Mouse (Mus musculus): ENCODE data around the gene Supt6. TPM values are rescaled to one million over a fixed set of nuclear protein-coding genes. Genes with fewer than 3 reads are reported as not detected.
A peak's percentile ranks its signal among the peaks of the same experiment; 100 is the strongest.

Gene Supt6
- polyA plus RNA-seq, 1 experiment from 2014 or later = 79.5 TPM

DNA sequence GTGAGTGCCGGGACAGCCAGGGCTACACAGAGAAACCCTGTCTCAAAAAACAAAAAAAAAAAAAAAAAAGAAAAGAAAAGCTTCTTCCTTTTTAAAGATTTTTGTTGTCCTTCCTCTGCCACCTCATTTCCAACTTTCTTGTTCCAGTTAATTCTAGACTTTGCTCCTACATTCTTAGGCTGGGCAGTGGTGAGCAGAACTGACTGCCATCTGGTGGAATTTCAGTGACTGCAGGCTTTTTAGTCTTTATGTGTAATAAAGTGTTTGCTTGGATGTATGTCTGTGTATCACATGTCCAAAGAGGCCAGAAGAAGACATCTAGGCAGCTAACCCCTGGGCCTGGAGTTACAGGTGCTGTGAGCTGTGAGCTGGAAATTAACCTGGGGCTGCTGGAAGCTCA is 10.8 kb upstream of the Supt6 start:
- no peak overlapping the region for H3K27ac ChIP-seq
- H3K4me3 ChIP-seq (ENCODE audit: inconsistent target) = no peak overlapping the region
- H3K36me3 ChIP-seq (ENCODE audit: inconsistent target) = peaks cover 23% of the 10 kb centered on the region; the same call in 1 of the 2 replicates
- peaks cover 5% of the 10 kb centered on the region; the same call in 1 of the 2 replicates for H3K79me2 ChIP-seq (ENCODE audit: inconsistent target)
- no CpG with 5 or more reads among the region's 1 CpGs for WGBS (ENCODE audit: missing documents)

DNA sequence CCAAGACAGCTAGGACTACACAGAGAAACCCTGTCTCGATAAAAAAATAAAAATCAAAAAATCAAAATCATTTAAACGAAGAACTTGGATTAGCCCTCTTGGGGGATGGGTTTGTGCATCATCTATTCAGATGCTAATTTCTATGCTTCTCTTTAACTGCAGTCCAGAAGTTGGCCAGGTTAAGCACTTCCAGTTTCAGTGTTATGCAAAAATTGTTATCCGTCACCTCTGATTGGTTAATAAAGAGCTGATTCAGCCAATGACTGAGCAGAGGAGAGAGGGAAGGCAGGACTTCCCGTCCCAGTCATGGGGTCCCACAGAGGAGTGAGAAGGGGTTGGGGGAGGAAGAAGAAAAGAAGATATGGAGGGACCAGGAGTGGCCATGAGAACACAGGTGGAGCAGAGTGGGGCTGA is 1.9 kb upstream of the Supt6 start:
- no peak overlapping the region for H3K27ac ChIP-seq
- 55% methylated on average over 4 of the region's 4 CpGs for WGBS (ENCODE audit: missing documents)

DNA sequence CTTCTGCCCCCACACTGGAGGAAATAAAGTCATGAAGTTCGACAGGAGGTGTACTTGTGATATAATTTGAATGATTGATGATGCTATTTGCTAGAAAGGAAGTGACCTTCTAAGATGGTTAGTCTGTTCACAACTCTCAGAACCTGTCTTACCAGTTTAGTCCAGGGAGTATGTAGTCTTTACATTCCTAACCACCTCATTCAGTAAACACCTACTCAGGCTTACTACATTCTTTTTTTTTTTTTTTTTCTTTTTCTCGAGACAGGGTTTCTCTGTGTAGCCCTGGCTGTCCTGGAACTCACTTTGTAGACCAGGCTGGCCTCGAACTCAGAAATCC is 1.2 kb upstream of the Supt6 start:
- WGBS (ENCODE audit: missing documents) = 14% methylated on average over 1 of the region's 3 CpGs
- H3K79me2 ChIP-seq (ENCODE audit: inconsistent target) = peaks cover 88% of the 10 kb centered on the region
- no peak overlapping the region for H3K27ac ChIP-seq
- peaks cover 11% of the 10 kb centered on the region for H3K36me3 ChIP-seq (ENCODE audit: inconsistent target)
- peak overlapping the region; percentile 100; the same call in 1 of the 2 replicates for H3K4me3 ChIP-seq (ENCODE audit: inconsistent target)

More for the DNA sequence above, 1.9 kb upstream of the Supt6 start:
- Histone ChIP-seq H3K36me3 (ENCODE audit: inconsistent target) (peaks cover 17% of the 10 kb centered on the region), H3K79me2 (ENCODE audit: inconsistent target) (peaks cover 85% of the 10 kb centered on the region), H3K4me3 (ENCODE audit: inconsistent target) (no peak overlapping the region)

DNA sequence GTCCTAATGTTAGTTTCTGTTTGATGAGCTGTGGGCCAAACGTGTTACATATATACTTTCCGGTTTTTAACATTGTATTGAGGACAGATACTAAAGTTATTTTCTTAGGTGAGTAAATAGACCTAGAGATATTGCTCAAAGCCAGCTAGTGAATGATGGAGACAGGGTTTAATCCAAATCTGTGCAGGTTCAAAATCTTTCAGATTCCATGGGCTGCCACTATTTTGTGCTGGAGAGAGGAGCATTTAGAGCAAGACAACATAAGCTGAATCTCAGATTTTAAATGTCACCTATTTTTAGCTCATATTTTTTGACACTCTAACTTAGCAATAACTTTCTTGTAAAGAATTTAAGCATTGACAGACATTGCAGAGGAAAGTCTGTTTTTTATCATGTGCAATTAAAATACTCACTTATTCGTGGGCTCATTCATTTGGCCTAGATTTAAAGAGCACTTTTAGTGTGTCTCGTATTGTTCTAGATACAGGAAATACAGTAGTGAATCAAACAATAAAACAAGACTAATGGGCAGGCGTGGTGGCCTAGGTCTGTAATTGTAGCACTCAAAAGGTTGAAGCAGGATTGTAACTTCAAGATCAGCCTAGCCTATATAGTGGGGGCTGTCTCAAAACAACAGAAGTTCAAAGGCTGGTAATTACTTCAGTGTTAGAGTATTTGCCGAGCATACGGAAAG is 678 bp upstream of the Supt6 start:
- 53% methylated on average over 7 of the region's 7 CpGs for WGBS (ENCODE audit: missing documents)
- peak overlapping the region; percentile 97 for H3K27ac ChIP-seq
- H3K36me3 ChIP-seq (ENCODE audit: inconsistent target) = peaks cover 7% of the 10 kb centered on the region

DNA sequence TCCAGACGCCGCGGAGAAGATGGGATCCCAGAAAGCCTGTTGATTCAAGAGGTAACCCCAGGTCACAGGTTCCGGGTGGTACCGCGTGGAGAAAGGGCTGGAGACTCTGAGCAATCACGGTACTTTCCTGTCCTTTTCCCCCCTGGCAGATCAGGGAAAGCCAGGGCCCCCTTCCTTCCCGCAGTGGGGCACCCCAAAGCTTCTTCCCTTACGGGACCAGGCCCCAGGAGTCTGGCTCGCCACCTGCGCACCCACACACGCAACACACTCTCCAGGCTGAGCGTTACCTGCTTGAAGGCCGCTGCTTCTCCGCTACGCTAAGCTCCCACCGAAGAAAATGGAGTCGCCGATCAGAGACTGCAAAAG is 543 bp downstream of the Supt6 start:
- Histone ChIP-seq H3K79me2 (ENCODE audit: inconsistent target) (peaks cover 94% of the 10 kb centered on the region), H3K36me3 (ENCODE audit: inconsistent target) (peaks cover 4% of the 10 kb centered on the region; the same call in 1 of the 2 replicates), H3K4me3 (ENCODE audit: inconsistent target) (peak overlapping the region; percentile 100), H3K27ac (peak overlapping the region; percentile 97)
- WGBS (ENCODE audit: missing documents) = under 1% methylated on average over 19 of the region's 19 CpGs

More for the DNA sequence above, 678 bp upstream of the Supt6 start:
- Histone ChIP-seq H3K4me3 (ENCODE audit: inconsistent target) (peak overlapping the region; percentile 100), H3K79me2 (ENCODE audit: inconsistent target) (peaks cover 93% of the 10 kb centered on the region)

DNA sequence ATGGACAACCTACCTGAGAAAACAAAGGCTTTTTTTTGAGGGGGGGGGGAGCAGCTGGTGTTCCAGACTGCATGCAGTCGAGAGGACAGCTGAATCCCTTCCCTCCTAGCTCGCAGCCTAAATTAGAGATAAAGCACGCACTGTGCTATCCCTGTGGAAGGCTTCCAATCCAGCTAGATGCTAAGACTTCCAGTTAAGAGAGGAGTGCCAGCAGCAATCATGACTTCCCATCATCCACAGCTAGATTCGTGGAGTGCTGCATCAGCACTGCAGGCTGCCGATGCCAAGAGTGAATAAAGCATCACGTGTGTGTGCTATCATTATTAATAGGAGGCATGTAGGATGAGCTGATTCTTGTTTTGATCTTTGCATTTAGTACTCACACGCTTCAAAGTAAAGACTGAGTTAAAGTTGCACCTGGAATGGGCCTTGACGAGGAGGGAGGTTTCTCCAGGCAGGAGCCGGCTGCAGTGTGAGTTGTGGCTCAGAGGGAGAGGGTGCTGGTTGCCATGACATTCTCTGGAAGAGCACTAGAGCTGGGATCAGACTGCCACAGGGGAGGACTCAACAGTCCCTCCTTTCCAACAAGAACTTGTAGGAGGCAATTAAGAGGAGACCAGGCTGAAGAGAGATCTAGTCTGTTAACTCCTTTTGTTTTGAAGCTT is 5.5 kb downstream of the Supt6 start:
- Histone ChIP-seq H3K4me3 (ENCODE audit: inconsistent target) (no peak overlapping the region), H3K36me3 (ENCODE audit: inconsistent target) (peaks cover 12% of the 10 kb centered on the region), H3K27ac (no peak overlapping the region), H3K79me2 (ENCODE audit: inconsistent target) (peaks cover 100% of the 10 kb centered on the region)
- 99% methylated on average over 7 of the region's 9 CpGs for WGBS (ENCODE audit: missing documents)

DNA sequence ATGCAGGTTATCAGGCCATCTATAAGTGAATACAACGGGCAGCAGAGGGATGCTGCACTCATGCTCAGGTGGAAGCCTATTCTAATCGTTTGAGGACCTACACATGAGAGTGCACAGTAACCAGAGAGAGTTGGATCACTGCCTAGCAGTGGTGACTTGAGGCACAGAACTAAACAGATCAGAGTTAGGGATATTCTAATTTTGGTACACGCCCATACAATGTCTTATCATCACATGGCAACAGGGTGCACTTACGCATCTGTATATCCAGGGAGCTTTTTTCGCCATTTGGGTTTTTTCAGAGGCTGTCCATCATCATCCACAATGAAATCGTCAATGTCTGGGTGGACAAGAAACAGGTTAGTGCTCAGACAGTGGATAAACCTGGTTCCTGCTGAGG is 14.3 kb downstream of the Supt6 start:
- Histone ChIP-seq H3K4me3 (ENCODE audit: inconsistent target) (no peak overlapping the region), H3K79me2 (ENCODE audit: inconsistent target) (peaks cover 34% of the 10 kb centered on the region), H3K36me3 (ENCODE audit: inconsistent target) (peaks cover 77% of the 10 kb centered on the region), H3K27ac (no peak overlapping the region)
- WGBS (ENCODE audit: missing documents) = 90% methylated on average over 6 of the region's 6 CpGs

DNA sequence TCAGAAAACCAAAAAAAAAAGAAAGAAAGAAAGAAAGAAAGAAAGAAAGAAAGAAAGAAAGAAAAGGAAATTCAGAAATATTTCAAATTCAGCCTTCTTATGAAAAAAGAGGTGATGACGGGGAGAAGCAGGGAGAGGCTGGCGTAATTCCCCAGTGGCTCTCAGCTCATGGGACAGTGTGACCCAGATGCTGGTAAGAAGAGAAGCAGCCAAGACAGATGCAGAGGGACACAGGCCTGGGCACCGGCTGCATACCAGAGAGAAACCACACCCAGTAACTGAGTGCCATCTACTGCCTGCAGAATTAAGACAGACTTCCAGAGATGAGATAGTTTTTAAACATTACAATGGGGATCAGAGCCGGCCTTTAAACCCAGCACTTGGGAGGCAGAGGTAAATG is 22.2 kb downstream of the Supt6 start:
- Histone ChIP-seq H3K36me3 (ENCODE audit: inconsistent target) (peaks cover 99% of the 10 kb centered on the region), H3K27ac (no peak overlapping the region), H3K4me3 (ENCODE audit: inconsistent target) (no peak overlapping the region), H3K79me2 (ENCODE audit: inconsistent target) (no peaks in the 10 kb centered on the region)
- 94% methylated on average over 2 of the region's 4 CpGs for WGBS (ENCODE audit: missing documents)

DNA sequence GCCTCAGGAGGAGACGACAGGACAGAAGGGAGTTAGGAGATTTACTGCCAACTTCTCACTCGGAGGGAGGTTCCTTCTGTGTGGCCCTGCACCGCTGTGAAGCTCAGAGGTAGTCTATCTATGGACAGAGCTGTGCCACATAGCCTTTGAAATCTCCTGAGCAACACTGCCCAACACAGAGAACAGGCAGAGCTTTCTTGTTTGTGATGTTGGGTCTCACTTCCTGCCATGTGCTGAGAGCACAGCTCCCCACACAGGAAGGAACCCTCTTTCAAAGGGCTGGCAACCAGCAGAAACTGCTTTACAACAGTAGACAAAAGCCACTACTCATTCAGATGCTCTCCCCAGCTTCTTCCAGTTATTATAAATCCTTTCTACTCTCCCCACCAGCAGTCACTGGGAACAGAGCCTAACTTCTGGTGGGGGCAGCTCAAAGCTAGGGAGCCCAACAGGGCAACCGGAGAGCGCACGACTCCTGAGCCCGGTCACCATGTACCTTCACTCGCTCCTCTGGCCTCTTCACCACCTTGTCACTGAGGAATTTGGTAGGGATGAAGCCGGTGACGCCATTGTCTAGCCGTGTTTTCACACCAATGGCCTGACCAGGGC is 30.0 kb downstream of the Supt6 start:
- Histone ChIP-seq H3K79me2 (ENCODE audit: inconsistent target) (no peaks in the 10 kb centered on the region), H3K27ac (no peak overlapping the region), H3K36me3 (ENCODE audit: inconsistent target) (peaks cover 80% of the 10 kb centered on the region), H3K4me3 (ENCODE audit: inconsistent target) (no peak overlapping the region)
- WGBS (ENCODE audit: missing documents) = 81% methylated on average over 11 of the region's 11 CpGs

DNA sequence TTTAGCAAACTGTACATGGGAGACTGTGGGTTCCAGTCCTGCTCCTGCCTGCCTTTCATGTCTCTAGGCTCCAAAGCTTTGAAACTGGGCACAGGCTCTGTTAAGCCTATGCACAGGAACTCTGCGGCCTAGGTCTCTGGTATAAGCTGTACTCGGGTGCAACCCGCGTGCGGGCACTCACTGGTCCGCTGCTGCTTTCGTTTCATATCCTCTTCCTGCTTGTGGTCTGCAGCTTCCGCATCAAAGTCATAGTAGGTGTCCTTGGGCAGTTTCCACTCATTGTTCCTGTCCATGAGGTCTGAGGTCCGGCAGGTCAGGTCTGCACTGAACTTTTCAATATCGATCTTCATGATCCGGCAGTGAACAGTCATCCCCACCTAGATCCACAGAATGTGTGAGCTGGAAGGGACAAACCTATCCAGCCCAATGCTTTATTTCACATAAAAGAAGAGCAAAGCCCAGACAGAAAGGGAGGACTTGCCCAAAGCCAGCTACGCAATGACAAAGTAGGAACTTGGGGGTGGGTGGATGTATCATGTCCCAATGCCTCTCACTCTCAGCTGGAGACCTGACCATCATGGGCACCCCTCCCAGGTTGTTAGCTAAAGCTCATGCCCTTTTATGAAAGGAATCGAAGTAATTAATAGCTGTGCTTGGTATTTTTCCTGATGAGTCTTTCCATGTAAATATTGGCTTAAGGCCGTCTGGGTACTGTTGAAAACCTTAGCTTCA is 32.5 kb downstream of the Supt6 start:
- WGBS (ENCODE audit: missing documents) = 24% methylated on average over 14 of the region's 14 CpGs
- no peaks in the 10 kb centered on the region for H3K79me2 ChIP-seq (ENCODE audit: inconsistent target)
- no peak overlapping the region for H3K4me3 ChIP-seq (ENCODE audit: inconsistent target)
- peaks cover 76% of the 10 kb centered on the region for H3K36me3 ChIP-seq (ENCODE audit: inconsistent target)
- H3K27ac ChIP-seq = peak overlapping the region; percentile 41

DNA sequence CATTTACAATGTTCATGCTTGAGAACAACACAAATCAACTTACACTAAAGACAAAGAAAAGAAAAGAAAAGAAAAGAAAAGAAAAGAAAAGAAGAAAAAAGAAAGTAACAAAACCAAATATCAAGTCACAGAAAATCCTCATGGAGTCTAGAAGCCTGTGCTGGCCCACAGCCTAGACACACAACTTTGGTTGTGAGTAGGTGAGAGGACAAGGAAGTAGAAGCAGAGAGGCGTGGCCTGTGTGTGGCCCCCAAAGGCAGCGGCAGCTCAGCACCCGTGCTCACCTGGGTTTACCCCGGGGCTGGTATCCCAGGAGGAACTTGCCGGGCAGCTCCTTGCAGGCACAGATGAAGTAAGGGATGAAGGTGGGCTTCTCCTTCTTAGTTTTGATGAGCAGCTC is 34.3 kb downstream of the Supt6 start:
- Histone ChIP-seq H3K36me3 (ENCODE audit: inconsistent target) (peaks cover 77% of the 10 kb centered on the region), H3K79me2 (ENCODE audit: inconsistent target) (no peaks in the 10 kb centered on the region), H3K27ac (no peak overlapping the region), H3K4me3 (ENCODE audit: inconsistent target) (no peak overlapping the region)
- 96% methylated on average over 5 of the region's 5 CpGs for WGBS (ENCODE audit: missing documents)

DNA sequence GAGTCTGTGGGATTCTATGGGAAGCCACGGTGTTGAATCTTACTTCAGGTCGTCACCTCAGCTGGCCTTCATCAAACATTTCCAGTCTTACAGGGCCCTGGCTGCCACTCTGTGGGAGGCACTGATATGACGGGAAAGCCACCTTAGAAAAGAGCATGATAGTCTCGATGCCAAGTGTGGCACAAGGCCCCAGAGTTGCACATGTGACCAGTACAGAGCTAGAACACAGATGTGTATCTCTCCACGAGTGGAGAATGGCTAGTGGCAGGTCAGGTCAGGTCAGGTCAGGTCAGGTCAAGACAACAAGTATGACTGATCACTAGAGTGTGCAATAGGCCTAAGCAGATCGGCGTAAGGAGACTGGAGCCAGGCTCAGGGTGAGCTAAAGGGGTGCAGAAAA is 35.2 kb downstream of the Supt6 start:
- Histone ChIP-seq H3K4me3 (ENCODE audit: inconsistent target) (no peak overlapping the region), H3K27ac (no peak overlapping the region), H3K36me3 (ENCODE audit: inconsistent target) (peaks cover 77% of the 10 kb centered on the region), H3K79me2 (ENCODE audit: inconsistent target) (no peaks in the 10 kb centered on the region)
- 93% methylated on average over 7 of the region's 7 CpGs for WGBS (ENCODE audit: missing documents)

DNA sequence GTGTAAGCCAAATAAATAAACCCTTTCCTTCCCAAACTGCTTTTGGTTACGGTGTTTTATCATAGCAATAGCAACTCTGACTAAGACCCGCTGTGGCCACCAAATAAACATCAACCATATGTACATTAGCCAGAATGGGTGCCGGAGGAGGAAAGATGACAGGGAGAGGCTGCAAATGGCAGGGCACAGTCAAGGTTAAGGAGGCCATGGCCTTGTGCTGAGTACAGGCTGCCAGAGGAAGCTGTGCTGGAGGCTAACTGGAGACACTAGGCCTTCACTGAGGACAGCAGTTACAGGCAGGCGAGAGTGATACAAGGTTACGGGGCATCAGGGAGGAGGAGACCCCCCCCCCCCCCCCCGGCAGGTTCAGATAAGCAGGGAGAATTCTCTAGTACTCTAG is 35.9 kb downstream of the Supt6 start:
- WGBS (ENCODE audit: missing documents) = 98% methylated on average over 6 of the region's 6 CpGs
- no peaks in the 10 kb centered on the region for H3K79me2 ChIP-seq (ENCODE audit: inconsistent target)
- no peak overlapping the region for H3K4me3 ChIP-seq (ENCODE audit: inconsistent target)
- H3K27ac ChIP-seq = no peak overlapping the region
- peaks cover 79% of the 10 kb centered on the region for H3K36me3 ChIP-seq (ENCODE audit: inconsistent target)

DNA sequence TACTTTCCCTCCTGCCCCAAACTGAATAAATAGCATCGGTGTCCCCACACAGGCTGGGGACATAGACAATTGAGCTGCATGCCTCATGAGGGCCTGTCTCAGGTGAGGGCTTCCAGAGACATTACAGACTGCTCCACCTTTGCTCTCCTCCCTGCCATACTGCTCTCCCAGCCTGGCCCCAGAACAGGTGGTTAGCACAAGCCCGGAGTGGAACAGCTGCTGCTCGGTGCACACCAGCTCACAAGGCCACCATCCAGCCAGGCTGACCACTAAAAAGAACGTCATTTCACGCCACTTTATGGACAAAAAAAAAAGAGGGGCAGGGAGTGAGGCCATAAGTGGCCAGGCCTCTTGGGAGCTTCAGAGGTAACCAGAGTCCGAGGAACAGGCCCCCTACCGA is 38.6 kb downstream of the Supt6 start:
- H3K36me3 ChIP-seq (ENCODE audit: inconsistent target) = peaks cover 74% of the 10 kb centered on the region
- no peak overlapping the region for H3K4me3 ChIP-seq (ENCODE audit: inconsistent target)
- no peaks in the 10 kb centered on the region for H3K79me2 ChIP-seq (ENCODE audit: inconsistent target)
- H3K27ac ChIP-seq = no peak overlapping the region
- 95% methylated on average over 6 of the region's 7 CpGs for WGBS (ENCODE audit: missing documents)
